Mouse (Mus musculus) spleen, adult 2 months (tissue): ENCODE measurements around the gene Fubp1. TPM values are rescaled to one million over a fixed set of nuclear protein-coding genes. Genes with fewer than 3 reads are reported as not detected.

Source experiments
- DNase-seq, 2 experiments: peaks; one replicate each; pipeline versions ENCODE4 v3.0.0 to v3.0.0-alpha.2; 2012 to 2021; ENCODE audit warnings: low spot score in 2 of 2, low read depth in 1 of 2
- H3K27ac ChIP-seq: fragments of 200-500 bp; 2 replicates; pipeline ENCODE4 v1.5.1; 2012; ENCODE audit warnings: low read length, inconsistent platforms; ENCODE audit not compliant: insufficient read depth
- H3K27me3 ChIP-seq: fragments of 200-500 bp; 2 replicates; pipeline ENCODE4 v1.6.1; 2012; ENCODE audit warnings: mild to moderate bottlenecking, moderate library complexity, low read length, inconsistent platforms; ENCODE audit not compliant: control insufficient read depth, insufficient read depth
- H3K36me3 ChIP-seq: fragments of 200-500 bp; 2 replicates; pipeline ENCODE4 v1.6.1; 2012; ENCODE audit warnings: mild to moderate bottlenecking, low read length, inconsistent platforms; ENCODE audit not compliant: control insufficient read depth, insufficient read depth
- H3K4me1 ChIP-seq: fragments of 200-500 bp; 2 replicates; pipeline ENCODE4 v1.6.1; 2011; ENCODE audit warnings: inconsistent platforms; ENCODE audit not compliant: control insufficient read depth, insufficient read depth, insufficient read length
- H3K4me3 ChIP-seq: fragments of 200-500 bp; 2 replicates; pipeline ENCODE4 v1.5.1; 2011; ENCODE audit warnings: mild to moderate bottlenecking, inconsistent platforms; ENCODE audit not compliant: insufficient read depth, insufficient read length; ENCODE audit errors: extremely low read depth
- CTCF ChIP-seq: fragments of 200-500 bp; IDR thresholded peaks from 2 replicates; pipeline ENCODE4 v1.5.1; 2011; ENCODE audit warnings: mild to moderate bottlenecking, inconsistent platforms; ENCODE audit not compliant: insufficient read depth, insufficient read length, insufficient replicate concordance; ENCODE audit errors: extremely low read depth
- POLR2A ChIP-seq: fragments of 200-500 bp; IDR thresholded peaks from 2 replicates; pipeline ENCODE4 v1.6.1; 2011; ENCODE audit warnings: low read depth, low read length, inconsistent platforms
- WGBS: fragments of 180-500 bp; shearing (Covaris S2); methylation state at CpG from one replicate; pipeline ENCODE4 v1.1.7; 2018; 5-methylcytosine and 5-hydroxymethylcytosine counted together
- polyA plus RNA-seq: library from polyadenylated mRNA; depleted of rRNA; stranded (reverse); fragments of >200 nt; gene quantifications from 2 replicates; pipeline ENCODE4 v1.2.3, GENCODE M21; 2012

Fubp1 gene
- polyA plus RNA-seq, 1 experiment = 59.1 TPM

- 1% methylated on average over 66 of the region's 68 CpGs for WGBS
- H3K4me1 ChIP-seq = peaks cover 9% of the 10 kb centered on the region
- peak in 1 of 2 experiments; percentile 72 for DNase-seq
- peak overlapping the region; percentile 83 for H3K4me3 ChIP-seq
- H3K36me3 ChIP-seq = peaks cover 3% of the 10 kb centered on the region
- H3K27me3 ChIP-seq = no peaks in the 10 kb centered on the region
- H3K27ac ChIP-seq = peak overlapping the region; percentile 95
- TF ChIP-seq CTCF = no peak
- TF ChIP-seq POLR2A = no peak
Measured at GRCm38 (mm10) chr3:152210728-152211391, 638 bp downstream of the Fubp1 start.

GRCm38 (mm10) chr3:152211731-152212279 lies 1.6 kb downstream of the Fubp1 start:
- TF ChIP-seq CTCF (no peak), POLR2A (no peak)
- Histone ChIP-seq H3K4me3 (peak overlapping the region; percentile 83), H3K27ac (no peak overlapping the region), H3K27me3 (no peaks in the 10 kb centered on the region), H3K4me1 (peaks cover 9% of the 10 kb centered on the region), H3K36me3 (peaks cover 6% of the 10 kb centered on the region)
- WGBS = 3% methylated on average over 7 of the region's 7 CpGs
- DNase-seq = no peak

- H3K27me3 ChIP-seq = no peaks in the 10 kb centered on the region
- DNase-seq = no peak
- H3K4me1 ChIP-seq = peaks cover 9% of the 10 kb centered on the region
- WGBS = 4% methylated on average over 3 of the region's 3 CpGs
- H3K36me3 ChIP-seq = peaks cover 13% of the 10 kb centered on the region
- TF ChIP-seq CTCF (no peak), POLR2A (no peak)
- no peak overlapping the region for H3K4me3 ChIP-seq
- no peak overlapping the region for H3K27ac ChIP-seq
Measured at GRCm38 (mm10) chr3:152213416-152213815, 3.2 kb downstream of the Fubp1 start.

- peaks cover 54% of the 10 kb centered on the region for H3K36me3 ChIP-seq
Measured at GRCm38 (mm10) chr3:152224918-152225317, 14.7 kb downstream of the Fubp1 start.

GRCm38 (mm10) chr3:152225906-152226305 lies 15.7 kb downstream of the Fubp1 start:
- 94% methylated on average over 7 of the region's 7 CpGs for WGBS
- H3K4me3 ChIP-seq = no peak overlapping the region
- H3K27ac ChIP-seq = no peak overlapping the region
- no peak for DNase-seq
- no peaks in the 10 kb centered on the region for H3K4me1 ChIP-seq
- H3K27me3 ChIP-seq = no peaks in the 10 kb centered on the region
- H3K36me3 ChIP-seq = peaks cover 52% of the 10 kb centered on the region
- TF ChIP-seq CTCF (no peak), POLR2A (no peak)

More at GRCm38 (mm10) chr3:152224918-152225317, 14.7 kb downstream of the Fubp1 start:
- no peaks in the 10 kb centered on the region for H3K27me3 ChIP-seq
- H3K4me1 ChIP-seq = no peaks in the 10 kb centered on the region
- no peak for DNase-seq
- no peak overlapping the region for H3K27ac ChIP-seq
- H3K4me3 ChIP-seq = no peak overlapping the region
- TF ChIP-seq CTCF (no peak), POLR2A (no peak)

GRCm38 (mm10) chr3:152228843-152229242 lies 18.6 kb downstream of the Fubp1 start:
- no peak for TF ChIP-seq POLR2A
- no peak for TF ChIP-seq CTCF
- Histone ChIP-seq H3K4me3 (no peak overlapping the region), H3K27ac (no peak overlapping the region), H3K4me1 (no peaks in the 10 kb centered on the region), H3K36me3 (peaks cover 43% of the 10 kb centered on the region), H3K27me3 (no peaks in the 10 kb centered on the region)
- WGBS = 87% methylated on average over 7 of the region's 7 CpGs
- DNase-seq = no peak

- Histone ChIP-seq H3K27ac (no peak overlapping the region), H3K27me3 (no peaks in the 10 kb centered on the region), H3K36me3 (peaks cover 39% of the 10 kb centered on the region), H3K4me1 (no peaks in the 10 kb centered on the region), H3K4me3 (no peak overlapping the region)
- 94% methylated on average over 5 of the region's 5 CpGs for WGBS
- TF ChIP-seq POLR2A (no peak), CTCF (no peak)
- DNase-seq = no peak
Measured at GRCm38 (mm10) chr3:152229271-152229670, 19.0 kb downstream of the Fubp1 start.
